Mouse (Mus musculus): ENCODE results near the gene Ap1m1.

The Ap1m1 gene

DNA sequence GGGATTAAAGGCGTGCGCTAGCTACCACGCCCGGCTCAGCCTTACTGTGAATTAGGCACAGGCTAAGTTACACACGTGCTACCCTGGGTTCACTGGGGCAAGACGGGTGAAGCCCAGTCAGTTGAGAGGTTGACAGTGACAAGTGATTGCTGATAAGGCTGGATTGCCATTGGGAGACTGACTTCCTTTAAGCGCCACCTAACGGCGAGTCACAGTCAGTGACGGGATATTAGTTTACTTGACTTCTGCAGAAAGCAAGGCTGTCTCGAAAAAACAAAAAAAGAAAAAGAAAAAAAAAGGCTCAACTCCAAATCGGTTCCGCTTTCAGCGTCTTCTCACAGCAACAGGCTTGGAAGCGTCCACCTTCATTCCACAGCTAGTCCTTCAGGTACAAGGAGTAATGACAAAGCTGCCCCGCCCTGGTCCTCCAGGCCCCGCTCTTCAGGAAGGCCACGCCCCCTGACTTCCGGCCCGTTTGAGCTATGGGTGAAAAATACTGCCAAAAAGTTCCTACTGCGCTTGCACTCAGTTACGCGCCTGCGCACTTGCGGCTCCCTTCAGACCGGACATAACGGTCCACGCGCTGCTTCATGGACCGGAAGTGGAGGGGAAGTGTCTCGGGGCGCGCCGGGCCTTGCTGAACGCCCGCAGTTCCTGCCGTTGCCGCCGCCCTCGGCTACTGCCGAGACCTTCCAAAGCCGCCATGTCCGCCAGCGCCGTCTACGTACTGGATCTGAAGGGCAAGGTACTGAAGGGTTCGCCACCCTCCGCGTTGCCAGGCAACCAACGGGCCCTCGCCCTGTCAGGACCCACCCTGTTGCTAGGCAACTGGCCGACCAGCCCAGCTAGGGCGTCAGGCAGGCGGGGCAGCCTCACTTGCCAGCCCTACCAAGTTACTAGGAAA, at the start of gene Ap1m1:
TSS of gene Ap1m1 (plus strand) at position 520 of the 904 bp plus-strand sequence.
- in situ Hi-C loops (cut with MboI; ENCODE audit: low pct_unique_long_range_greater_than_20kb in 1 of 2, low sequenced_read_pairs in 2 of 2, unreplicated experiment in 1 of 2), result no loop called here

- in situ Hi-C loops (cut with MboI; ENCODE audit: low pct_unique_long_range_greater_than_20kb in 1 of 2, low sequenced_read_pairs in 2 of 2, unreplicated experiment in 1 of 2), result no loop called here
Observed at GRCm38 (mm10) chr8:72190215-72190539, 49.6 kb upstream of the Ap1m1 start.

- in situ Hi-C loops (cut with MboI; ENCODE audit: low pct_unique_long_range_greater_than_20kb in 1 of 2, low sequenced_read_pairs in 2 of 2, unreplicated experiment in 1 of 2), result no loop called here
Observed at GRCm38 (mm10) chr8:72192065-72192464, 47.8 kb upstream of the Ap1m1 start.

DNA sequence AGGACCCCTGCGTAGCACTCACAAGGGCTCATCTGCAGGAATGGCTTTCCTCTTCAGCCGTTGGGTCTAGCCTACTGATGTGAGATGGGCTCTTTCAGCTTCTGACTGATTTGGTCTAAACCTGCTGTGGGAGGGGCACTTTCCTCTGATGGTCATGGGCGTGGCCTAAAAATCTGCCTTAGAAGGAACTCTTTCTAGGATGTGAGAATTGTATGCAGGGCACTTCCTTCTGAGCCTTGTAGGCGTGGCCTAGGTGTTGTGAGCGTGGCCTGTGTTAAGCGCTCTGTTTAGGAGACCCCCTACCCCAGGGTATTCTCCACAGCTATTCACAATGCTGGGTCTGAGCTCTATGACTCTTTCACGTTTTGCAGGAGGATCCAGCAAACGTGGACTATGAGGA, 41.8 kb upstream of the Ap1m1 start:
- in situ Hi-C loops (cut with MboI; ENCODE audit: low pct_unique_long_range_greater_than_20kb in 1 of 2, low sequenced_read_pairs in 2 of 2, unreplicated experiment in 1 of 2), result no loop called here

- in situ Hi-C loops (cut with MboI; ENCODE audit: low pct_unique_long_range_greater_than_20kb in 1 of 2, low sequenced_read_pairs in 2 of 2, unreplicated experiment in 1 of 2), result no loop called here
Observed at GRCm38 (mm10) chr8:72208582-72208981, 31.2 kb upstream of the Ap1m1 start.

DNA sequence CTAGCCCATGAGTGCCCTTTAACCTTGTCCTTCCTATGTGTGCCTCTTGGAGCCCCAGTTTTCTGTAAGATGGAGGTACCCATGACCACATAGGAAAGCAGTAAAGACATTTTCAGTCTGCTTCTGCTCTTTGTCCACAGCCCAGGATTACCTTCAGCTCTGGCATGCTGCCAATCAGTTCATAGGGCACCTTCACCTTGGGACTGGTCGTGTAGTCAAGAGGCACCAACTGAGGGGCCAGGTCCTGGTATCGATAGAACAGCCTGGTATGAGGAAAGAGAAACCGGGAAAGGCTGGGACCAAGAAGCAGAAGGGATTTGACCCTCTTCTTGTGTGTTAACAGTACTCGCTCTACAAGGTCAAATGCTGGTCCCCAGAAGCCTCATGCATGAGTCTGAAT, 29.6 kb upstream of the Ap1m1 start:
- in situ Hi-C loops (cut with MboI; ENCODE audit: low pct_unique_long_range_greater_than_20kb in 1 of 2, low sequenced_read_pairs in 2 of 2, unreplicated experiment in 1 of 2), result loop anchor here in 1 of 2 experiments (5.0 kb wide), 1 partner anchor 98 kb away; no protein-coding TSS in a partner anchor

DNA sequence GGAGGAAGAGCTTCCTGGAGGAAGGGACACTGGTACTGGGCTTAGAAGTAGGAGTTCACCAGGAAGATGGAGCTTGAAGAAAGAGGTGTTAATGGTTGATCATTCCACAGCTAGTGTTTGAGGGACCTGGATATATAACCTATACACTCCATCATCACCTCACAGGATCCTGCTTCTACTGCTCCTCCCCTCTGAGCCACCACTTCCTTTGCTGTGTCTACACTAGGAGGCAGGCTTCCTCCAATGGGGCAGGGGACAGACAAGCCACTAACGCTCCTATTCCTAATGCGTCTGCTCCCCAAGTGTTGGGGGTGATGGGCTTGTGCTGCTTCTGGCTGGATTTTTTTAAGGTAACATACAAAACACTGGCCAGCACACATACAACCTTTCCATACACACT, 29.1 kb upstream of the Ap1m1 start:
- in situ Hi-C loops (cut with MboI; ENCODE audit: low pct_unique_long_range_greater_than_20kb in 1 of 2, low sequenced_read_pairs in 2 of 2, unreplicated experiment in 1 of 2), result loop anchor here in 1 of 2 experiments (5.0 kb wide), 1 partner anchor 98 kb away; no protein-coding TSS in a partner anchor

- in situ Hi-C loops (cut with MboI; ENCODE audit: low pct_unique_long_range_greater_than_20kb in 1 of 2, low sequenced_read_pairs in 2 of 2, unreplicated experiment in 1 of 2), result loop anchor here in 1 of 2 experiments (5.0 kb wide), 1 partner anchor 100 kb away; no protein-coding TSS in a partner anchor
Observed at GRCm38 (mm10) chr8:72211846-72212245, 28.0 kb upstream of the Ap1m1 start.

DNA sequence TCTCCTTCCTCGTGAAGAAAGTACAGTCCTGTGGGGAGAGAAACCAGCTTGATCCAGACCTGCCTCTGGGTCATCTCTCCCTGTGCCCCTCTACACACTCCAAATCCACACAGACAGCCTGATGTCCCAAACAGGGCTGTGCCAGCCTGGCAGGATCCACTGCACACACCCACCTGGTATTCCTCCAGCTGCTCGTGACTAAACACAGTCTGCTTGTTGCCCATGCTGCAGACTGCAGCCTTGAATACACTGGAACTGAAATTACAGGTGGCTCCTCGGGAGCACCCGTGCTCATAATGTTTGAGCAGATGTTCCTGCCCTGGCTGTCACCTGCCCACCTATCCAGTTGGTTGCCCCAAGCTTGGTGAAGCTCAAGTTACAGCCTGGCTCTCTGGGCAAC, 27.1 kb upstream of the Ap1m1 start, which contains the start of gene Cib3:
TSS of gene Cib3 (minus strand) at position 87 of the 400 bp plus-strand sequence.
- in situ Hi-C loops (cut with MboI; ENCODE audit: low pct_unique_long_range_greater_than_20kb in 1 of 2, low sequenced_read_pairs in 2 of 2, unreplicated experiment in 1 of 2), result loop anchor here in 1 of 2 experiments (5.0 kb wide), 1 partner anchor 100 kb away; no protein-coding TSS in a partner anchor

- in situ Hi-C loops (cut with MboI; ENCODE audit: low pct_unique_long_range_greater_than_20kb in 1 of 2, low sequenced_read_pairs in 2 of 2, unreplicated experiment in 1 of 2), result loop anchor here in 1 of 2 experiments (5.0 kb wide), 1 partner anchor 101 kb away; no protein-coding TSS in a partner anchor
Observed at GRCm38 (mm10) chr8:72213536-72213935, 26.3 kb upstream of the Ap1m1 start, which contains the start of gene Gm11034. Gm11034 (minus strand) TSS chr8:72213636.

- in situ Hi-C loops (cut with MboI; ENCODE audit: low pct_unique_long_range_greater_than_20kb in 1 of 2, low sequenced_read_pairs in 2 of 2, unreplicated experiment in 1 of 2), result loop anchor here in 1 of 2 experiments (5.0 kb wide), 1 partner anchor 38 kb away; no protein-coding TSS in a partner anchor
Observed at GRCm38 (mm10) chr8:72215060-72215459, 24.8 kb upstream of the Ap1m1 start.

GRCm38 (mm10) chr8:72215871-72216270, 23.9 kb upstream of the Ap1m1 start:
- in situ Hi-C loops (cut with MboI; ENCODE audit: low pct_unique_long_range_greater_than_20kb in 1 of 2, low sequenced_read_pairs in 2 of 2, unreplicated experiment in 1 of 2), result loop anchor here in 1 of 2 experiments (5.0 kb wide), 1 partner anchor 39 kb away; no protein-coding TSS in a partner anchor

GRCm38 (mm10) chr8:72218781-72219540, 20.9 kb upstream of the Ap1m1 start:
- in situ Hi-C loops (cut with MboI; ENCODE audit: low pct_unique_long_range_greater_than_20kb in 1 of 2, low sequenced_read_pairs in 2 of 2, unreplicated experiment in 1 of 2), result loop anchor here in 1 of 2 experiments (5.0 kb wide), 1 partner anchor 42 kb away; no protein-coding TSS in a partner anchor

- in situ Hi-C loops (cut with MboI; ENCODE audit: low pct_unique_long_range_greater_than_20kb in 1 of 2, low sequenced_read_pairs in 2 of 2, unreplicated experiment in 1 of 2), result loop anchor here in 1 of 2 experiments (5.0 kb wide), 1 partner anchor 42 kb away; no protein-coding TSS in a partner anchor
Observed at GRCm38 (mm10) chr8:72219541-72220363, 20.1 kb upstream of the Ap1m1 start, which contains the start of gene Fam32a. Fam32a (plus strand) TSS chr8:72219730.

- in situ Hi-C loops (cut with MboI; ENCODE audit: low pct_unique_long_range_greater_than_20kb in 1 of 2, low sequenced_read_pairs in 2 of 2, unreplicated experiment in 1 of 2), result no loop called here
Observed at GRCm38 (mm10) chr8:72220758-72221157, 19.1 kb upstream of the Ap1m1 start.

GRCm38 (mm10) chr8:72222656-72223055, 17.2 kb upstream of the Ap1m1 start:
- in situ Hi-C loops (cut with MboI; ENCODE audit: low pct_unique_long_range_greater_than_20kb in 1 of 2, low sequenced_read_pairs in 2 of 2, unreplicated experiment in 1 of 2), result no loop called here

GRCm38 (mm10) chr8:72240403-72240763, 565 bp downstream of the Ap1m1 start:
- in situ Hi-C loops (cut with MboI; ENCODE audit: low pct_unique_long_range_greater_than_20kb in 1 of 2, low sequenced_read_pairs in 2 of 2, unreplicated experiment in 1 of 2), result no loop called here

GRCm38 (mm10) chr8:72240951-72241350, 1.1 kb downstream of the Ap1m1 start:
- in situ Hi-C loops (cut with MboI; ENCODE audit: low pct_unique_long_range_greater_than_20kb in 1 of 2, low sequenced_read_pairs in 2 of 2, unreplicated experiment in 1 of 2), result no loop called here
